Mouse (Mus musculus) small intestine, adult 2 months (tissue): ENCODE data around the gene Ick.

Experiments used
- CTCF ChIP-seq: fragments of 200-500 bp; IDR thresholded peaks from 2 replicates; pipeline ENCODE4 v1.5.1; 2012; ENCODE audit warnings: low read depth, mild to moderate bottlenecking, control low read depth, inconsistent platforms, low read length, moderate library complexity, mixed read lengths; ENCODE audit not compliant: insufficient replicate concordance, insufficient read length; ENCODE audit errors: extremely low read depth
- POLR2A ChIP-seq: fragments of 200-500 bp; IDR thresholded peaks from 2 replicates; pipeline ENCODE4 v1.6.1; 2012; ENCODE audit warnings: low read depth, mild to moderate bottlenecking, control low read depth, inconsistent platforms, low read length, moderate library complexity

- no peak for TF ChIP-seq CTCF
- TF ChIP-seq POLR2A, result no peak
Observed at GRCm38 (mm10) chr9:78174016-78174415, 65.0 kb downstream of the Ick start.
